Mouse (Mus musculus): Measurements from ENCODE around the gene Nub1.
A peak's percentile ranks its signal among the peaks of the same experiment; 100 is the strongest.

- no peak for TF ChIP-seq CTCF (IDR thresholded peaks at IDR 0.05; ENCODE audit: extremely low read depth, insufficient read depth, insufficient read length, insufficient replicate concordance)
- TF ChIP-seq POLR2A (IDR thresholded peaks at IDR 0.05; ENCODE audit: low read depth, low read length) = peak; percentile 58
Measured at GRCm38 (mm10) chr5:24685366-24686093, at the start of gene Nub1.

All from spleen, adult 2 months (tissue).